ENCODE assay signal across 29 mouse cellular contexts in the genomic region with DNA sequence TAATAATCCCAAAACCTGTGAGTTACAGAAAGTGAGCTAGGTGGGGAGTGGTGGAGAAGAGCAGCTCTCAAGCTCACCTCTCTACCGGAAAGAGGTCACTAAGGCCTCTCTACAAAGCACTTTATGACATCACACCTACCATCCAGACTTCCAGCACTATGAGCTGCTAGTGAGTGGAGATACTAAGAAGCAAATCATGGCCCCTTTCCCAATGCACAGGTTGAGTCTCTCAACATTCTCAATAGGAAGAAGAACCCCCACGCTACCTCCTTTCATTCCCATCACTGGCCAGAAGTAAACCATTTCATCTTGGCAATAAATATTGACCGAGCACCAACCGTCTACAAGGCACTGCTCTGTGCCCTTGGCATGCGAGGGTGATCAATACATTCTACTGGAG. TPM values are rescaled to one million over a fixed set of nuclear protein-coding genes. Genes with fewer than 3 reads are reported as not detected.
A peak's percentile ranks its signal among the peaks of the same experiment; 100 is the strongest.
DNase-seq lines count a peak whose midpoint lies in the region; ATAC-seq and TF ChIP-seq lines count a peak whose summit lies in the region.
"Had no signal": no experiment of that assay in that cellular context is flagged by ENCODE, and none has a peak within 500 bp of the region (broad histone marks: within the 10 kb centered on the region; RNA-seq: fewer than 3 reads in every experiment).

TSS of gene 1700086D15Rik (minus strand) at position 101 of the 400 bp plus-strand sequence.

- no peak for TF ChIP-seq CTCF in forebrain, postnatal 0 days (IDR thresholded peaks at IDR 0.05; ENCODE audit: low read depth)

- peak within 1 kb of the TSS; percentile 77; the same call in 1 of the 2 replicates for H3K4me3 ChIP-seq in forebrain, postnatal 0 days (ENCODE audit: low read depth, low read length)
- no peak within 1 kb of the TSS for H3K4me3 ChIP-seq in forebrain, embryonic 16.5 days (replicated peaks; ENCODE audit: low read length)
- H3K4me3 ChIP-seq in hindbrain, embryonic 13.5 days: no peak within 1 kb of the TSS
- no peak within 1 kb of the TSS for H3K4me3 ChIP-seq in hindbrain, embryonic 11.5 days (ENCODE audit: low read depth, low read length)
- peak within 1 kb of the TSS; percentile 85; the same call in 1 of the 2 replicates for H3K4me3 ChIP-seq in lung, embryonic 15.5 days
- H3K4me3 ChIP-seq in neural tube, embryonic 15.5 days (replicated peaks): no peak within 1 kb of the TSS
- H3K4me3 ChIP-seq: embryonic facial prominence, embryonic 15.5 days; kidney, embryonic 15.5 days; limb, embryonic 15.5 days; neural tube, embryonic 12.5 days had no signal

- no peaks in the 10 kb centered on the region for H3K9me3 ChIP-seq in forebrain, postnatal 0 days (ENCODE audit: low read length)
- no peaks in the 10 kb centered on the region for H3K9me3 ChIP-seq in forebrain, embryonic 16.5 days (ENCODE audit: control insufficient read depth, low read length)
- H3K9me3 ChIP-seq in hindbrain, embryonic 13.5 days: no peaks in the 10 kb centered on the region
- H3K9me3 ChIP-seq in hindbrain, embryonic 11.5 days (ENCODE audit: control insufficient read depth, low read length): no peaks in the 10 kb centered on the region
- H3K9me3 ChIP-seq in lung, embryonic 15.5 days: no peaks in the 10 kb centered on the region
- no peaks in the 10 kb centered on the region for H3K9me3 ChIP-seq in neural tube, embryonic 15.5 days (replicated peaks)
- H3K9me3 ChIP-seq: embryonic facial prominence, embryonic 15.5 days; kidney, embryonic 15.5 days; limb, embryonic 15.5 days; neural tube, embryonic 12.5 days had no signal

- WGBS in forebrain, postnatal 0 days: 95% methylated on average over 5 of the region's 5 CpGs
- WGBS in forebrain, embryonic 16.5 days: 95% methylated on average over 5 of the region's 5 CpGs
- 98% methylated on average over 5 of the region's 5 CpGs for WGBS in hindbrain, embryonic 13.5 days
- 93% methylated on average over 5 of the region's 5 CpGs for WGBS in hindbrain, embryonic 11.5 days
- WGBS in lung, embryonic 15.5 days: 85% methylated on average over 5 of the region's 5 CpGs
- 89% methylated on average over 5 of the region's 5 CpGs for WGBS in neural tube, embryonic 15.5 days

- DNase-seq in forebrain, postnatal 0 days: no peak
- no peak for DNase-seq in hindbrain, embryonic 11.5 days (ENCODE audit: low spot score)
- DNase-seq in lung, postnatal 4 days: no peak
- no peak for DNase-seq in neural tube, embryonic 10.5 days (ENCODE audit: extremely low spot score, low spot score)
- DNase-seq: adrenal gland, postnatal 14 days; cerebellum, adult 8-10 months; cerebellum, postnatal 36 days; gastrocnemius, postnatal 10 days; heart, adult 18-20 months; heart, postnatal 14 days; kidney, adult 11 months; kidney, postnatal 36 days; left cerebral cortex, postnatal 4 days; lung, postnatal 14 days; retina, postnatal 1 day; right cerebral cortex, postnatal 25 days; spleen, adult 18-20 months; thymus, postnatal 25 days had no signal

- peaks cover 3% of the 10 kb centered on the region; the same call in 1 of the 2 replicates for H3K4me1 ChIP-seq in forebrain, postnatal 0 days (ENCODE audit: insufficient read depth)
- peaks cover 9% of the 10 kb centered on the region for H3K4me1 ChIP-seq in forebrain, embryonic 16.5 days (replicated peaks; ENCODE audit: control insufficient read depth, insufficient read depth, low read length)
- peaks cover 24% of the 10 kb centered on the region for H3K4me1 ChIP-seq in hindbrain, embryonic 13.5 days (replicated peaks)
- no peaks in the 10 kb centered on the region; the same call in 1 of the 2 replicates for H3K4me1 ChIP-seq in hindbrain, embryonic 11.5 days (replicated peaks; ENCODE audit: control insufficient read depth, insufficient read depth, low read length)
- no peaks in the 10 kb centered on the region for H3K4me1 ChIP-seq in lung, embryonic 15.5 days
- peaks cover 24% of the 10 kb centered on the region for H3K4me1 ChIP-seq in neural tube, embryonic 15.5 days

- no peak for ATAC-seq in forebrain, postnatal 0 days
- ATAC-seq in forebrain, embryonic 16.5 days: no peak
- no peak for ATAC-seq in hindbrain, embryonic 13.5 days (ENCODE audit: low FRiP score)
- ATAC-seq in hindbrain, embryonic 11.5 days (ENCODE audit: low FRiP score): no peak
- no peak for ATAC-seq in lung, embryonic 15.5 days (ENCODE audit: borderline replicate concordance, extremely low read depth, low FRiP score, low TSS enrichment)
- ATAC-seq in neural tube, embryonic 15.5 days (ENCODE audit: low FRiP score): no peak
- ATAC-seq: forebrain, embryonic 14.5 days had no signal

- H3K27me3 ChIP-seq in forebrain, postnatal 0 days (ENCODE audit: insufficient read depth, low read length): no peaks in the 10 kb centered on the region
- H3K27me3 ChIP-seq in forebrain, embryonic 16.5 days (replicated peaks; ENCODE audit: control insufficient read depth, insufficient read depth, low read length): 0 out of 2 replicates have a peak, but pooled peaks cover 3% of the 10 kb centered on the region
- H3K27me3 ChIP-seq in hindbrain, embryonic 13.5 days: 0 out of 2 replicates have a peak, but pooled peaks cover 5% of the 10 kb centered on the region
- H3K27me3 ChIP-seq in hindbrain, embryonic 11.5 days (ENCODE audit: control insufficient read depth, insufficient read depth, low read length): peaks cover 4% of the 10 kb centered on the region; the same call in 1 of the 2 replicates
- peaks cover 6% of the 10 kb centered on the region; the same call in 1 of the 2 replicates for H3K27me3 ChIP-seq in lung, embryonic 15.5 days
- H3K27me3 ChIP-seq in neural tube, embryonic 15.5 days (replicated peaks): no peaks in the 10 kb centered on the region
- H3K27me3 ChIP-seq: embryonic facial prominence, embryonic 15.5 days had no signal

- H3K4me2 ChIP-seq in forebrain, postnatal 0 days (ENCODE audit: low read depth): peak within 1 kb of the TSS; percentile 94
- no peak within 1 kb of the TSS for H3K4me2 ChIP-seq in forebrain, embryonic 16.5 days (ENCODE audit: low read length)
- H3K4me2 ChIP-seq in hindbrain, embryonic 13.5 days: peak within 1 kb of the TSS; percentile 86; the same call in 1 of the 2 replicates
- no peak within 1 kb of the TSS for H3K4me2 ChIP-seq in hindbrain, embryonic 11.5 days (replicated peaks; ENCODE audit: low read depth, low read length)
- H3K4me2 ChIP-seq in lung, embryonic 15.5 days: peak within 1 kb of the TSS; percentile 93
- H3K4me2 ChIP-seq in neural tube, embryonic 15.5 days: peak within 1 kb of the TSS; percentile 86; the same call in 1 of the 2 replicates
- H3K4me2 ChIP-seq: limb, embryonic 15.5 days had no signal

- no peak within 1 kb of the TSS for H3K9ac ChIP-seq in forebrain, postnatal 0 days
- H3K9ac ChIP-seq in forebrain, embryonic 16.5 days (replicated peaks; ENCODE audit: low read depth, low read length): no peak within 1 kb of the TSS
- no peak within 1 kb of the TSS for H3K9ac ChIP-seq in hindbrain, embryonic 13.5 days
- H3K9ac ChIP-seq in hindbrain, embryonic 11.5 days (ENCODE audit: low read depth, low read length): no peak within 1 kb of the TSS
- no peak within 1 kb of the TSS for H3K9ac ChIP-seq in lung, embryonic 15.5 days
- H3K9ac ChIP-seq in neural tube, embryonic 15.5 days (replicated peaks): no peak within 1 kb of the TSS
- H3K9ac ChIP-seq: embryonic facial prominence, embryonic 15.5 days; kidney, embryonic 15.5 days; limb, embryonic 15.5 days; liver, embryonic 14.5 days; neural tube, embryonic 12.5 days had no signal

- no peaks in the 10 kb centered on the region for H3K36me3 ChIP-seq in forebrain, postnatal 0 days (ENCODE audit: insufficient read depth)
- H3K36me3 ChIP-seq in forebrain, embryonic 16.5 days (ENCODE audit: control insufficient read depth, insufficient read depth): no peaks in the 10 kb centered on the region
- 0 out of 2 replicates have a peak, but pooled peaks cover 2% of the 10 kb centered on the region for H3K36me3 ChIP-seq in hindbrain, embryonic 13.5 days
- no peaks in the 10 kb centered on the region for H3K36me3 ChIP-seq in hindbrain, embryonic 11.5 days (ENCODE audit: control insufficient read depth, insufficient read depth, low read length)
- H3K36me3 ChIP-seq in lung, embryonic 15.5 days: no peaks in the 10 kb centered on the region
- no peaks in the 10 kb centered on the region for H3K36me3 ChIP-seq in neural tube, embryonic 15.5 days
- H3K36me3 ChIP-seq: embryonic facial prominence, embryonic 15.5 days; kidney, embryonic 15.5 days; limb, embryonic 15.5 days; neural tube, embryonic 12.5 days had no signal

- no peak within 1 kb of the TSS for H3K27ac ChIP-seq in forebrain, postnatal 0 days (ENCODE audit: low read depth, low read length)
- no peak within 1 kb of the TSS for H3K27ac ChIP-seq in forebrain, embryonic 16.5 days (ENCODE audit: low read length)
- no peak within 1 kb of the TSS for H3K27ac ChIP-seq in hindbrain, embryonic 13.5 days
- H3K27ac ChIP-seq in hindbrain, embryonic 11.5 days (ENCODE audit: low read depth, low read length): no peak within 1 kb of the TSS
- peak within 1 kb of the TSS; percentile 84; the same call in 1 of the 2 replicates for H3K27ac ChIP-seq in lung, embryonic 15.5 days
- no peak within 1 kb of the TSS for H3K27ac ChIP-seq in neural tube, embryonic 15.5 days (replicated peaks)
- H3K27ac ChIP-seq: embryonic facial prominence, embryonic 15.5 days; kidney, embryonic 15.5 days; limb, embryonic 15.5 days; liver, embryonic 14.5 days; neural tube, embryonic 12.5 days had no signal

RNA-seq across cellular contexts. Expression of gene 1700086D15Rik, which starts in this region (rescaled TPM):
- total RNA-seq in forebrain, postnatal 0 days (2014; rRNA removed): 0.71 and 1.5 TPM in 2 replicates
- 0.21 and 0.33 TPM in 2 replicates for polyA plus RNA-seq in forebrain, postnatal 0 days (2015; fragmentation: Nextera tagmentation; extraction: Ambion mirVana)
- not detected in 2 replicates for polyA plus RNA-seq in forebrain, embryonic 16.5 days (2015; fragmentation: Nextera tagmentation; extraction: Ambion mirVana)
- 0.30 TPM in 1 of 2 replicates, not detected in the other for polyA plus RNA-seq in hindbrain, embryonic 13.5 days (2015; fragmentation: Nextera tagmentation; extraction: Ambion mirVana)
- 0.18 TPM in 1 of 2 replicates, not detected in the other for polyA plus RNA-seq in hindbrain, embryonic 11.5 days (2014; fragmentation: Nextera tagmentation; extraction: Ambion mirVana)
- 0.20 and 0.22 TPM in 2 replicates for polyA plus RNA-seq in lung, embryonic 15.5 days (2015; fragmentation: Nextera tagmentation; extraction: Ambion mirVana)
- 0.14 and 0.22 TPM in 2 replicates for polyA plus RNA-seq in neural tube, embryonic 15.5 days (2015; fragmentation: Nextera tagmentation; extraction: Ambion mirVana)
- total RNA-seq: heart, adult 18-20 months; megakaryocyte-erythroid progenitor cell, adult 5-6 weeks had no signal
- polyA plus RNA-seq: embryonic facial prominence, embryonic 15.5 days; forebrain, embryonic 14.5 days; kidney, embryonic 15.5 days; liver, embryonic 14.5 days; neural tube, embryonic 12.5 days had no signal

Comparison
In these comparisons a context has a peak if more than half of its experiments do, and no peak if none do; other contexts are left out.
1. H3K4me2 ChIP-seq: peak in forebrain, postnatal 0 days (single experiment), hindbrain, embryonic 13.5 days (single experiment), lung, embryonic 15.5 days (single experiment) and neural tube, embryonic 15.5 days (single experiment); none in forebrain, embryonic 16.5 days (single experiment) and hindbrain, embryonic 11.5 days (single experiment).
2. H3K4me3 ChIP-seq: peak in forebrain, postnatal 0 days (single experiment) and lung, embryonic 15.5 days (single experiment); none in forebrain, embryonic 16.5 days (single experiment), hindbrain, embryonic 13.5 days (single experiment), hindbrain, embryonic 11.5 days (single experiment) and neural tube, embryonic 15.5 days (single experiment).